Mouse (Mus musculus) adrenal gland, postnatal 4 days (tissue): ENCODE measurements around the gene Mtcl1. TPM values are rescaled to one million over a fixed set of nuclear protein-coding genes. Genes with fewer than 3 reads are reported as not detected.

ENCODE experiments used
- DNase-seq, 2 experiments: peaks; one replicate each; pipeline ENCODE4 v3.0.0; 2021 to 2022; ENCODE audit warnings: low spot score in 2 of 2, mixed read lengths in 2 of 2
- total RNA-seq, 2 experiments: library from RNA; stranded (reverse); gene quantifications; 2 replicates each; pipeline ENCODE4 v1.2.3; 2021

The Mtcl1 gene
- total RNA-seq, 2 experiments from 2014 or later: 20.5 to 21.7 TPM

GRCm38 (mm10) chr17:66410884-66411426 is 38.6 kb downstream of the Mtcl1 start:
- DNase-seq: no peak

DNA sequence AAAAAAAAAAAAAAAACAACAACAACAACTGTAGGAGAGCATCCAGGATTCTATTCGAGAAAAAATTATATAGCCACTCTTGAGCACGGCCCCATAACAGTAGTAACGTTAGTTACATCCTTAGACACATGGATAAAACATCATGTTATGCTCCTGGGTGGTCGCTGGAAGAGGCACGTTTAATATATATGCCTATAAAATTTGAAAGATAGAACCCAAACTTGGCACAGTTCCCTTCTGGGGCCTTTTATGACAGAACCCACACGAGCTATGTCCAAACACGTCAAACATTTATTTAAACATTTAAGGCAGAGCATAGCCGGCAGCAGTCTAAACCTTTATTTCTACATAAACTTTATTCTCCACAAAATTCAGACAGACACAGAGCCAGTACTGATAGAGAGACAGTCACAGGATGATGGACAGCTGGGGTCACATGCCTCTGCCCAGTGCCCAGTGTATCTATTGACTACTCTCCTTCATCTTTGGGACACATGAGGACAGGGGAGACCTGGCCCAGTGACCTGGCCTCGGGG is 40.4 kb downstream of the Mtcl1 start:
- no peak for DNase-seq

GRCm38 (mm10) chr17:66408400-66408799 is 41.1 kb downstream of the Mtcl1 start:
- no peak for DNase-seq

DNA sequence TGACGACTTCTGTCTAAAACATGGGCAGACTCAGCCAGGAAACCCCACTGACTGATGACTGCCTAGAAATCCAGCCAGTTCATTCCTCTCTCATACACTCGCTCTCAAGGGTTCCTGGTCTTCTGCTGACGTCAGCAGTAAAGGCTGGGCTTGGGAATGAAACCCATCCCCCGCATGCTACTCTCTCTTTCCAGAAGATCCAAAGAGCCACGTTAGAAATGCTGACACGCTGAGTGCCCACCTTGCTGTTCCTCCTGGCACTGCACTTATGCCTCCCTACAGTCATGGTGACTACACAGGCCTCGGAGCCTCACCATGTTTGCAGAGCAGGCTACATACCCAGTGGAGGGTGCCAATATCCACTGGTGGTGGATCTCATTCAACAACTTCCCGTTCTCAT is 41.7 kb downstream of the Mtcl1 start:
- no peak for DNase-seq

DNA sequence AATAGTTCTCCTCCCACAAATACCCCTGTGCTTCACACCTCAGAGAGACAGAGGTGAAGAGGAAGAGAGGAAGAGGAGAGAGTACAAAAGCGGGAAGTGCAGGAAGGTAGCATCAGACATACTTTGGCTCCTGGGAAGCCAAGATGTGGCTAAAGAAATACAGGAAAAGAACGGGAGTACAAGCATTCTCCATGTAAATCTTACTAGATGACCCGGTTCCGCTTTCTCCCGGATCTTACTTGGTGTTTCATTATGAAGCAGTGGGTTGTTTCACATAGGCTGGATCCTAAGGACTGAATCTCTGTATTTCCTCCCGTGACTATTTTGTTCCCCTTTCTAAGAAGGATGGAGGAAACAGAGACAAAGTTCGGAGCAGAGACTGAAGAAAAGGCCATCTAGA is 43.9 kb downstream of the Mtcl1 start:
- DNase-seq: no peak

DNA sequence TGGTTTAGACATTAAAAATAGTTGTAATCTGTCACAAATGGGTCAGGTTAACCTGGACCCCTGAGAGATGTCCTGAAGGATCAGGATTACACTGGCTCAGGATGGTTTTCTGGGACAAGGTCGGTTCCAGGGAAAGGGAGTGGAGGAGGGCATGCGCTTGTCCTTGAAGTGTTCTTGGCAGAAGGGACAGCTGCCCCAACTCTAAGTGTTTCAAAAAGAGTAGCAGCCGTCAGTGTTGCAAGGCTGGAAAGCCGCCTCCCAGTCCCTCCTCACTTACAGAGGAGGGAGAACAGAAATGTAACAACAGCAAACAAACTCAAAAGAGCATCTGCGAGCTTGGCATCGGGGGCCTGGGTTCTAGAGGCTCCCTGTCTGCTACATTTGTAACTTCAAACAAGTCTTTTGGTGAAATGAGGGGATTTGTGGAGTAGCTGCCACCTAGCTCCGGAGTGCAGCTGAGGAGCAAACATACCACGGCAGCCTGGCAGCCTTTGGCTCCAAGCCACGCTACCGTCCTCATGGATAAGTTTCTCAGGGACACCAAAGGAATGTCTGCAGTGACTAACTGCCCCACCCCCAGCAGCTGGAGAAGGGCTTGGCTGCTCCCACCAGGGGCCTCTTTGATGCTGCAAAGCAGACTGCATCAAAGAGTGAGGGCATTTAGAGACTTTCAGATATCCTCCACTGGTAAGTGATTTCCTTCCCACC is 44.5 kb downstream of the Mtcl1 start:
- DNase-seq: peak; percentile 31 to 64

GRCm38 (mm10) chr17:66402791-66403470 is 46.6 kb downstream of the Mtcl1 start:
- DNase-seq: no peak

DNA sequence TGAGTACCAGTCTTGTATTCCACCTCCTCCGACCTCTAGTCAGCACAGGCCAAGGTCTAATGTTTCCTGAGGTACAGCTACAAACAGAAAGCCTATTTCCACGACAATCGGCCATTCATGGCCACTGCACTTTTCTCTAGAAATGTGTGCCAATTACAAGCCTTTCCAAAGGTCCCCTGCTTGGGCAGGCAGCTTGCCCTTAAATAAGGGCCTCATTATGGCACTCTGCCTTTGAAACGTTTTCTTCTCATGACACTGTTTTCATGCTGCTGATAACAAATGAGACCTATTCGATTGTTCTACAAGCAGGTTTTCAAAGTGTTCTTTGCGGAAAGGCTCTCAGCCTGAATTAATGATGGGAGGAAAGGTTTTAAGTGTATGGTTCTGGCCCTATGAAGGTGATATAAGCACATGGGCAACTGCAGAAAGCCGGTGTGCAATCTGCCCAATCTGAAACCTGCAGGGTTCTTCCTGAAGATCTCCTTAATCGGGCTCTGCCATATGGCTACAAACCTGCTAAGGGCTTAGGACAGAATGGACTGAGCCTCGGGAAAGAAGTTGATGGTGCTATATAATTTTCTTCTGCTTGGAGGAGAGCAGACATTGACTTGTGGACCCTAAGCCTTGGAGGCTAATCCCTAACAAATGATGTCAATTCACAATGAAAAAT is 47.8 kb downstream of the Mtcl1 start:
- no peak for DNase-seq

- no peak for DNase-seq
Observed at GRCm38 (mm10) chr17:66399780-66400179, 49.8 kb downstream of the Mtcl1 start.

DNA sequence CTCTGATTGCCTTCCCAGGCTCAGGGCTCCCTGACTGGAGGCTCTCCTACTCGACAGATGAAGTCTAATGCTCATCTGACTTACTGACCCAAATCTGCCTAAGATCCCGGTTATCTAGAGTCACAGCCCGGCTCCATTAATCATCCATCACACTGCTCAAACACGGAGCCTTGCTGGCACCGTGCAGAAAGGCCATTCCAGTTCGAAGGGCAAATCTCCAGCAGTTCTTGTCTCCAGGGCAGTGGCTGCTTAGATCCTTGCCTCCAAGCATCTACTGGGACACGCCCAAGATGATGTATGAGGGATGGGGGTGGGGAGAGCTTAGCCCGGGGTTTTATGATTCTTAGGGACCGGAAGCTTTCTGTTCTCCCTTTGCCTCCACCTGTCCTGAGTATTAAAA is 55.0 kb downstream of the Mtcl1 start:
- no peak for DNase-seq

- no peak for DNase-seq
Observed at GRCm38 (mm10) chr17:66388307-66388706, 61.2 kb downstream of the Mtcl1 start.

- no peak for DNase-seq
Observed at GRCm38 (mm10) chr17:66381338-66381737, 68.2 kb downstream of the Mtcl1 start.

DNA sequence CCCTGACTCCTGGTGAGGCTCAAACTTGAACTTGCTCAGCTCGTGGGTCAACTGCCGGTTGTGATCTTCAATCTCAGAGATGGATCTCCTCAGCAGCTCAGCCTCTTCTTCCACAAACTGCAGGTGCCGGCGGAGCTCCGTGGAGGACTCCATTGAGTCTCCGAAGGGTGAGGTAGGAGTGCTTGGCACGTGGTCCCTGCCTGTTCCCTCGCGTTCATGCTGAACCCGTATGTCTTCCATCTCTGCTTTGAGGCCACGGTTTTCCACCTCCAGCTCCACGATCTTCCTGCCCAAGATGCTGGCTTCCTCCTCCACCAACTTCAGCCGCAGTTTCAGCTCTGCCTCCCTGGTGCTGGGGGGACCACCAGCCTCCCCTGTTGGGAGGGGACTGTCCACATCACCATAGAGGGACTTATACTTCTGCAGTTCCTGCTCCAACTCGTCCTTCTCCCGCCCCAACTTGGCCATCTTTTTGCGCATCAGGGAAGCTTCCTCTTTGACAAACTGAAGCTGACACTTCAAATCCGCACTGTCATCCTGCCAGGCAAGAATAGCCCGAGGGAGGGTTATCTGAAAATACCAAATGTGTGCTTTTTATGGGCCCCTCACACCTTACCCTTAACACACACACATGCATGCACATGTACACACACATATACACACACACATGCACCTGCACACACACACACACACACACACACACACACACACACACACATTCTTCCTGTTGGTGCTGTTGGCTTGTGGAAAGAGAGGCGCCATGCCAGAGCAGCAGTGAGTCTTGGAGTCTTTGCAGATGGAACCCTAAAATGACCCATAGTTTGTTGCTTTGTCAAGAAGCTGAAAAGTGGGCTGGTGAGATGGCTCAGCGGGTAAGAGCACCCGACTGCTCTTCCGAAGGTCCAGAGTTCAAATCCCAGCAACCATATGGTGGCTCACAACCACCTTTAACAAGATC is 69.4 kb downstream of the Mtcl1 start:
- no peak for DNase-seq

- no peak for DNase-seq
Observed at GRCm38 (mm10) chr17:66379308-66379707, 70.2 kb downstream of the Mtcl1 start.

- no peak for DNase-seq
Observed at GRCm38 (mm10) chr17:66378127-66378526, 71.4 kb downstream of the Mtcl1 start.

- DNase-seq: no peak
Observed at GRCm38 (mm10) chr17:66374633-66375272, 74.8 kb downstream of the Mtcl1 start.

- no peak for DNase-seq
Observed at GRCm38 (mm10) chr17:66370867-66371266, 78.7 kb downstream of the Mtcl1 start.

GRCm38 (mm10) chr17:66369777-66370176 is 79.8 kb downstream of the Mtcl1 start:
- DNase-seq: no peak

GRCm38 (mm10) chr17:66368127-66368526 is 81.4 kb downstream of the Mtcl1 start:
- DNase-seq: no peak

GRCm38 (mm10) chr17:66365664-66366063 is 83.9 kb downstream of the Mtcl1 start:
- no peak for DNase-seq
